ENCODE assay signal across 9 mouse cellular contexts in genomic region chr5:27790086-27790909, GRCm38 (mm10). TPM values are rescaled to one million over a fixed set of nuclear protein-coding genes. Genes with fewer than 3 reads are reported as not detected.
A peak's percentile ranks its signal among the peaks of the same experiment; 100 is the strongest.
DNase-seq lines count a peak whose midpoint lies in the region; ATAC-seq and TF ChIP-seq lines count a peak whose summit lies in the region.
"Had no signal": no experiment of that assay in that cellular context is flagged by ENCODE, and none has a peak within 500 bp of the region (broad histone marks: within the 10 kb centered on the region; RNA-seq: fewer than 3 reads in every experiment).

No protein-coding gene starts in this region.

- H3K9me3 ChIP-seq in megakaryocyte, embryonic 14.5 days = peaks cover 6% of the 10 kb centered on the region; the same call in 1 of the 2 replicates
- H3K9me3 ChIP-seq in embryonic facial prominence, embryonic 15.5 days (replicated peaks) = no peaks in the 10 kb centered on the region
- H3K9me3 ChIP-seq in hindbrain, postnatal 0 days (ENCODE audit: low read length) = no peaks in the 10 kb centered on the region
- H3K9me3 ChIP-seq in lung, postnatal 0 days (ENCODE audit: low read length) = no peaks in the 10 kb centered on the region

- H3K27ac ChIP-seq in embryonic facial prominence, embryonic 15.5 days (replicated peaks) = peak overlapping the region; percentile 94
- H3K27ac ChIP-seq in hindbrain, postnatal 0 days = peak overlapping the region; percentile 89; the same call in 1 of the 2 replicates
- peak overlapping the region; percentile 96 for H3K27ac ChIP-seq in lung, postnatal 0 days (ENCODE audit: low read length)

- no peaks in the 10 kb centered on the region for H3K27me3 ChIP-seq in megakaryocyte, embryonic 14.5 days (replicated peaks)
- H3K27me3 ChIP-seq in embryonic facial prominence, embryonic 15.5 days = no peaks in the 10 kb centered on the region
- H3K27me3 ChIP-seq in hindbrain, postnatal 0 days (ENCODE audit: insufficient read depth, low read length) = no peaks in the 10 kb centered on the region
- no peaks in the 10 kb centered on the region for H3K27me3 ChIP-seq in lung, postnatal 0 days (replicated peaks; ENCODE audit: insufficient read depth, low read length)

- H3K36me3 ChIP-seq in megakaryocyte, embryonic 14.5 days (replicated peaks; ENCODE audit: low read length) = peaks cover 41% of the 10 kb centered on the region
- peaks cover 31% of the 10 kb centered on the region for H3K36me3 ChIP-seq in embryonic facial prominence, embryonic 15.5 days
- H3K36me3 ChIP-seq in hindbrain, postnatal 0 days (ENCODE audit: insufficient read depth, low read length) = peaks cover 14% of the 10 kb centered on the region
- H3K36me3 ChIP-seq in lung, postnatal 0 days (ENCODE audit: insufficient read depth, low read length) = peaks cover 20% of the 10 kb centered on the region

- DNase-seq in hindbrain, postnatal 0 days (ENCODE audit: low spot score) = peak; percentile 14
- DNase-seq in lung, postnatal 0 days (ENCODE audit: low spot score) = peak; percentile 59
- no peak for DNase-seq in yolk sac, embryonic 10.5 days (ENCODE audit: low spot score)
- no peak for DNase-seq in right cerebral cortex, postnatal 36 days (ENCODE audit: low spot score in 2 of 2)
- no peak for DNase-seq in ovary, postnatal 36 days (ENCODE audit: low spot score)

- ATAC-seq in megakaryocyte, adult 5-6 weeks (ENCODE audit: poor library complexity, severe bottlenecking) = no peak
- no peak for ATAC-seq in embryonic facial prominence, embryonic 15.5 days (ENCODE audit: insufficient number of reproducible peaks, low FRiP score, low TSS enrichment, low read depth)
- no peak; the same call in 1 of the 2 replicates for ATAC-seq in hindbrain, postnatal 0 days
- ATAC-seq in lung, postnatal 0 days = no peak

- no peak for TF ChIP-seq CTCF in hindbrain, postnatal 0 days (IDR thresholded peaks at IDR 0.05; ENCODE audit: low read depth)
- TF ChIP-seq CTCF in lung, postnatal 0 days (IDR thresholded peaks at IDR 0.05) = no peak

- WGBS in embryonic facial prominence, embryonic 15.5 days = 20% methylated on average over 21 of the region's 21 CpGs
- WGBS in hindbrain, postnatal 0 days = 19% methylated on average over 21 of the region's 21 CpGs
- WGBS in lung, postnatal 0 days = 9% methylated on average over 21 of the region's 21 CpGs

- peak overlapping the region; percentile 72 for H3K4me2 ChIP-seq in embryonic facial prominence, embryonic 15.5 days (replicated peaks)
- H3K4me2 ChIP-seq in hindbrain, postnatal 0 days (ENCODE audit: low read depth, low read length) = peak overlapping the region; percentile 77
- H3K4me2 ChIP-seq in lung, postnatal 0 days (replicated peaks; ENCODE audit: low read depth, low read length) = peak overlapping the region; percentile 72

- TF ChIP-seq EP300 in lung, postnatal 0 days (IDR thresholded peaks at IDR 0.05) = 0 out of 2 replicates have a peak, but pooled peaks have one; percentile 28

- H3K9ac ChIP-seq in embryonic facial prominence, embryonic 15.5 days = peak overlapping the region; percentile 86
- H3K9ac ChIP-seq in hindbrain, postnatal 0 days (replicated peaks; ENCODE audit: low read length) = peak overlapping the region; percentile 74
- H3K9ac ChIP-seq in lung, postnatal 0 days (replicated peaks; ENCODE audit: low read depth) = peak overlapping the region; percentile 75

- peaks cover 45% of the 10 kb centered on the region for H3K4me1 ChIP-seq in megakaryocyte, embryonic 14.5 days
- H3K4me1 ChIP-seq in embryonic facial prominence, embryonic 15.5 days = peaks cover 17% of the 10 kb centered on the region
- H3K4me1 ChIP-seq in hindbrain, postnatal 0 days (ENCODE audit: insufficient read depth, low read length) = peaks cover 13% of the 10 kb centered on the region
- peaks cover 7% of the 10 kb centered on the region for H3K4me1 ChIP-seq in lung, postnatal 0 days (ENCODE audit: insufficient read depth, low read depth, low read length)

- peak overlapping the region; percentile 99 for H3K4me3 ChIP-seq in megakaryocyte, embryonic 14.5 days (replicated peaks)
- H3K4me3 ChIP-seq in embryonic facial prominence, embryonic 15.5 days (replicated peaks) = peak overlapping the region; percentile 84
- H3K4me3 ChIP-seq in hindbrain, postnatal 0 days (ENCODE audit: low read length) = peak overlapping the region; percentile 67
- peak overlapping the region; percentile 88 for H3K4me3 ChIP-seq in lung, postnatal 0 days (ENCODE audit: low read depth, low read length)

RNA-seq across cellular contexts. Expression of gene Paxip1, which starts 1.2 kb away (rescaled TPM):
- 7.1 and 16.3 TPM in 2 replicates for polyA plus RNA-seq in megakaryocyte, embryonic 14.5 days (2012; ENCODE audit: insufficient read depth, low replicate concordance)
- total RNA-seq in megakaryocyte, adult 5-6 weeks (2015) = 26.9 and 29.6 TPM in 2 replicates
- 23.9 and 33.0 TPM in 2 replicates for total RNA-seq in megakaryocyte, adult 5-6 weeks (2017)
- polyA plus RNA-seq in embryonic facial prominence, embryonic 15.5 days (2015; fragmentation: Nextera tagmentation; extraction: Ambion mirVana) = 32.4 and 33.6 TPM in 2 replicates
- total RNA-seq in hindbrain, postnatal 0 days (2014; rRNA removed) = 33.2 and 41.7 TPM in 2 replicates
- polyA plus RNA-seq in hindbrain, postnatal 0 days (2015; fragmentation: Nextera tagmentation; extraction: Ambion mirVana) = 20.6 and 20.9 TPM in 2 replicates
- 10.2 and 10.7 TPM in 2 replicates for polyA plus RNA-seq in lung, postnatal 0 days (2015; fragmentation: Nextera tagmentation; extraction: Ambion mirVana)

RNA-seq across cellular contexts. Expression of gene Htr5a, which starts 51.7 kb away (rescaled TPM):
- polyA plus RNA-seq in megakaryocyte, embryonic 14.5 days (2012; ENCODE audit: insufficient read depth, low replicate concordance) = not detected in 2 replicates
- total RNA-seq in megakaryocyte, adult 5-6 weeks (2015) = not detected in 2 replicates
- total RNA-seq in megakaryocyte, adult 5-6 weeks (2017) = not detected in 2 replicates
- not detected in 2 replicates for polyA plus RNA-seq in embryonic facial prominence, embryonic 15.5 days (2015; fragmentation: Nextera tagmentation; extraction: Ambion mirVana)
- 9.2 and 11.1 TPM in 2 replicates for total RNA-seq in hindbrain, postnatal 0 days (2014; rRNA removed)
- polyA plus RNA-seq in hindbrain, postnatal 0 days (2015; fragmentation: Nextera tagmentation; extraction: Ambion mirVana) = 1.3 TPM in 2 replicates
- not detected in 2 replicates for polyA plus RNA-seq in lung, postnatal 0 days (2015; fragmentation: Nextera tagmentation; extraction: Ambion mirVana)
- total RNA-seq: common myeloid progenitor, adult 5-6 weeks had no signal

Comparison
In these comparisons a context has a peak if more than half of its experiments do, and no peak if none do; other contexts are left out.
1. DNase-seq: peak in hindbrain, postnatal 0 days (single experiment) and lung, postnatal 0 days (single experiment); none in yolk sac, embryonic 10.5 days (single experiment), right cerebral cortex, postnatal 36 days (0 of 2) and ovary, postnatal 36 days (single experiment).
2. Peak in every context shown above with its lines, with median percentiles within 50 percentile points of each other: H3K4me3 ChIP-seq, H3K27ac ChIP-seq, H3K4me2 ChIP-seq and H3K9ac ChIP-seq.